Mouse (Mus musculus) liver, embryonic 14.5 days (tissue): ENCODE results near the gene Arfip1. TPM values are rescaled to one million over a fixed set of nuclear protein-coding genes. Genes with fewer than 3 reads are reported as not detected.
"Not testable (repeated sequence)": the region's sequence is repeated elsewhere in the genome, so short reads cannot be mapped to it uniquely, and the experiment has no call there.

Experiments
- ATAC-seq: fragments of 200-750 bp; cut with Nextera tagmentation; 2 replicates; pipeline ENCODE4 v1.8.0; 2017; ENCODE audit warnings: moderate number of reproducible peaks, mild to moderate bottlenecking, moderate library complexity; ENCODE audit not compliant: insufficient read depth
- DNase-seq, 3 experiments: peaks; one replicate each; pipeline ENCODE4 v3.0.0-alpha.2; 2012 to 2013; ENCODE audit warnings: low read depth in 3 of 3, low spot score in 3 of 3
- H3K27ac ChIP-seq: fragments of 300-500 bp; sonication (generic); 2 replicates; pipeline ENCODE4 v1.5.1; 2014; ENCODE audit warnings: moderate library complexity, mild to moderate bottlenecking, control low read depth, inconsistent platforms
- H3K27me3 ChIP-seq: fragments of 300-500 bp; sonication (generic); 2 replicates; pipeline ENCODE4 v1.6.1; 2014; ENCODE audit warnings: mild to moderate bottlenecking, low read length, moderate library complexity; ENCODE audit not compliant: control insufficient read depth, insufficient read depth
- H3K36me3 ChIP-seq: fragments of 300-500 bp; sonication (generic); replicated peaks from 2 replicates; pipeline ENCODE4 v1.6.1; 2014; ENCODE audit warnings: low read depth; ENCODE audit not compliant: control insufficient read depth, insufficient read depth
- H3K4me1 ChIP-seq, 2 experiments: fragments of 200-500 bp in 1 of 2; fragments of 300-500 bp in 1 of 2; sonication (generic) in 1 of 2; replicated peaks; 2 replicates each; pipeline ENCODE4 v1.6.1; 2012 to 2014; ENCODE audit warnings: antibody characterized with exemption in 1 of 2, inconsistent platforms in 1 of 2, low read length in 1 of 2; ENCODE audit not compliant: control insufficient read depth in 2 of 2, insufficient read depth in 2 of 2
- H3K4me2 ChIP-seq: fragments of 300-500 bp; sonication (generic); 2 replicates; pipeline ENCODE4 v1.6.1; 2014; ENCODE audit warnings: low read depth, mild to moderate bottlenecking, control low read depth, moderate library complexity
- H3K4me3 ChIP-seq, 2 experiments: fragments of 200-500 bp in 1 of 2; fragments of 300-500 bp in 1 of 2; sonication (generic) in 1 of 2; 2 replicates each; pipeline ENCODE4 v1.5.1; 2012 to 2014; ENCODE audit warnings: low read depth in 2 of 2, low read length in 2 of 2, mild to moderate bottlenecking in 2 of 2, control low read depth in 1 of 2, inconsistent platforms in 1 of 2, moderate library complexity in 1 of 2; ENCODE audit not compliant: insufficient read depth in 1 of 2
- H3K9ac ChIP-seq: fragments of 300-500 bp; sonication (generic); replicated peaks from 2 replicates; pipeline ENCODE4 v1.6.1; 2014; ENCODE audit warnings: mild to moderate bottlenecking, control low read depth, moderate library complexity
- H3K9me3 ChIP-seq: fragments of 300-500 bp; sonication (generic); 2 replicates; pipeline ENCODE4 v1.6.1; 2016; ENCODE audit warnings: low read length, mixed read lengths; ENCODE audit not compliant: control insufficient read depth
- CTCF ChIP-seq: IDR thresholded peaks from 2 replicates; pipeline ENCODE4 v1.5.1; 2016; ENCODE audit warnings: antibody characterized with exemption, low read depth, control low read depth
- EP300 ChIP-seq: IDR thresholded peaks from 2 replicates; pipeline ENCODE4 v1.6.1; 2016; ENCODE audit warnings: antibody characterized with exemption, low read depth
- WGBS: fragments of 180-500 bp; shearing (Covaris S2); extraction: QIAGEN DNeasy Blood & Tissue Kit; methylation state at CpG from one replicate; pipeline ENCODE4 v1.1.7; 2014; ENCODE audit not compliant: insufficient replicate concordance; 5-methylcytosine and 5-hydroxymethylcytosine counted together
- polyA plus RNA-seq, 2 experiments: library from polyadenylated mRNA; depleted of rRNA in 1 of 2; stranded (reverse) in 1 of 2; unstranded in 1 of 2; fragments of >200 nt; fragmentation: Nextera tagmentation in 1 of 2; extraction: Ambion mirVana in 1 of 2; gene quantifications; 2 replicates each; pipeline versions ENCODE4 v1.2.1 to v1.2.3; 2012 to 2014

Arfip1 gene
- polyA plus RNA-seq, 2 experiments: 5.3 to 12.0 TPM

GRCm38 (mm10) chr3:84558301-84558700, 24.1 kb downstream of the Arfip1 start:
- Histone ChIP-seq H3K4me1 (peaks cover 0 to 2% of the 10 kb centered on the region in 2 experiments; a peak in 1 of 4 replicates), H3K4me2 (no peak overlapping the region), H3K36me3 (no peaks in the 10 kb centered on the region), H3K9me3 (no peaks in the 10 kb centered on the region), H3K9ac (no peak overlapping the region), H3K4me3 (no peak overlapping the region), H3K27ac (no peak overlapping the region), H3K27me3 (no peaks in the 10 kb centered on the region)
- 80% methylated on average over 3 of the region's 3 CpGs for WGBS
- ATAC-seq: no peak
- no peak for DNase-seq
- TF ChIP-seq CTCF (no peak), EP300 (no peak)

- Histone ChIP-seq H3K4me3 (no peak overlapping the region), H3K27me3 (no peaks in the 10 kb centered on the region), H3K4me1 (peaks cover 0 to 2% of the 10 kb centered on the region in 2 experiments; a peak in 1 of 4 replicates), H3K27ac (no peak overlapping the region), H3K36me3 (no peaks in the 10 kb centered on the region), H3K9me3 (no peaks in the 10 kb centered on the region), H3K4me2 (no peak overlapping the region), H3K9ac (no peak overlapping the region)
- WGBS: 59% methylated on average over 3 of the region's 3 CpGs
- no peak for TF ChIP-seq EP300
- no peak for TF ChIP-seq CTCF
- ATAC-seq (no peak), DNase-seq (no peak)
Observed at GRCm38 (mm10) chr3:84555780-84556179, 26.6 kb downstream of the Arfip1 start.

- H3K9me3 ChIP-seq: no peaks in the 10 kb centered on the region
- no peak for ATAC-seq
- H3K4me1 ChIP-seq: 0 out of 4 replicates have a peak, but pooled peaks cover 0 to 2% of the 10 kb centered on the region in 2 experiments
- 35% methylated on average over 8 of the region's 8 CpGs for WGBS
- no peak overlapping the region for H3K9ac ChIP-seq
- H3K4me2 ChIP-seq: no peak overlapping the region
- DNase-seq: no peak
- no peak overlapping the region for H3K27ac ChIP-seq
- no peaks in the 10 kb centered on the region for H3K36me3 ChIP-seq
- H3K27me3 ChIP-seq: no peaks in the 10 kb centered on the region
- TF ChIP-seq EP300 (no peak), CTCF (no peak)
- H3K4me3 ChIP-seq: no peak overlapping the region
Observed at GRCm38 (mm10) chr3:84547177-84547576, 35.2 kb downstream of the Arfip1 start.

DNA sequence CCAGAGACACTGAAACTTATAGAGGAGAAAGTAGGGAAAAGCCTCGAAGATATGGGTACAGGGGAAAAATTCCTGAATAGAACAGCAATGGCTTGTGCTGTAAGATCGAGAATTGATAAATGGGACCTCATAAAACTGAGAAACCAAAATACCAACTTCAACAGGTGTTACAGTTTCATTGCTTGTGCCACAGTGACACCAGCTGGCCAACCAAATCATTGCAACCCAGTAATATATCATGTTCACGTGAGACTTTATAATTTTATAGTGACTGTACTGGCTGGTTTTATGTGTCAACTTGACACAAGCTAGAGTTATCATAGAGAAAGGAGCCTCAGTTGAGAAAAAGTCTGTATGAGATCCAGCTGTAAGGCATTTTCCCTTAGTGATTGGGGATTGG, 40.0 kb downstream of the Arfip1 start:
- H3K27me3 ChIP-seq, H3K4me1 ChIP-seq, H3K9ac ChIP-seq, H3K4me2 ChIP-seq, H3K27ac ChIP-seq, ATAC-seq, H3K4me3 ChIP-seq, H3K36me3 ChIP-seq, H3K9me3 ChIP-seq: not testable (repeated sequence)
- WGBS: 8% methylated on average over 3 of the region's 3 CpGs
- peak; percentile 9 to 32 (median 11) for DNase-seq
- peak; percentile 71 for TF ChIP-seq CTCF

DNA sequence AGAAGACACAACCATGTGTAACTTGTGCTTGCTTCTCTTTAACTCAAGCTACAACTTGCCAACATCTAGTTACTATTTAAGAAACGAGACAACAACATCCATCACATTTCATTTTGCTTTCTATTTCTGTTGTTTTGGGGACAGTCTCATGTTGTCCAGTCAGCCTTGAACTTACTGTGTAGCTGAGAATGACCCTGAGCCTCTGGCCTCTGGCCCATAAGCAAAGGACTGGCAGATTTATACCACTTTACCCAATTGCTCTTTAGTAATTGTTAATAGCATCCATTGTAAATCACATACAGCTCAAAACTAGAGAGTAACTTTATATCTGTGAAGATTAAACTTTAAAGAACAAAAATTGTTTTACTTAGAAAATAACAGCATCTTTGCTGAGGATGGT, 40.5 kb downstream of the Arfip1 start:
- DNase-seq: no peak
- Histone ChIP-seq H3K36me3 (no peaks in the 10 kb centered on the region), H3K27ac (no peak overlapping the region), H3K27me3 (no peaks in the 10 kb centered on the region), H3K4me2 (no peak overlapping the region), H3K9ac (no peak overlapping the region), H3K9me3 (no peaks in the 10 kb centered on the region), H3K4me1 (peaks cover 0 to 5% of the 10 kb centered on the region in 2 experiments; a peak in 2 of 4 replicates), H3K4me3 (no peak overlapping the region)
- no peak for ATAC-seq
- WGBS: 67% methylated on average over 1 of the region's 1 CpGs
- TF ChIP-seq EP300: no peak
- no peak for TF ChIP-seq CTCF
